Mouse (Mus musculus): ENCODE measurements at regions not wholly inside any gene's neighbourhood (a gene's known extent, or its start where the extent isn't known, plus 50 kb on each side); places are given as distances from the start of the nearest gene placed in this dataset.

DNA sequence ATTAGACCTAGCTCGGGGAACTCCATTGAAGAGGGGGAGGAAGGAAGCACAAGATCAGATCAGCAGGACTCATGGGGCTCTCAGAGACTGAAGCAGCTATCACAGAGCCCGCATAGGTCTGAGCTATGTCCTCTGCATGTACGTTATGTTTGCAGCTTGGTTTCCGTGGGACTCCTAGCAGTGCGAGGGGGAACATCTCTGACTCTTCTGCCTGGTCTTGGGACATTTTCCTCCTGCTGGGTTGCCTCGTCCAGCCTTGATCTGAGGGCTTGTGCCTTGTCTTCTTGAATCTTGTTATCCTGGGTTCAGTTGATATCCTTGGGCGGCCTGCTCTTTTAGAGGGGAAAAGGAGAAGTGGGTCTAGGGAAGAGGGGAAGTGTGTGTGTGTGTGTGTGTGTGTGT is 53.6 kb upstream of the Asb17 start:
- no peak for TF ChIP-seq POLR2A (IDR thresholded peaks at IDR 0.05; ENCODE audit: borderline replicate concordance, extremely low read depth, insufficient read depth, insufficient read length, poor library complexity, severe bottlenecking)
- no peak for TF ChIP-seq CTCF (IDR thresholded peaks at IDR 0.05; ENCODE audit: borderline replicate concordance, extremely low read depth, insufficient read depth, insufficient read length)

All from brain, embryonic 14.5 days (tissue).